Mouse (Mus musculus): Measurements from ENCODE around the gene Gng12.
A peak's percentile ranks its signal among the peaks of the same experiment; 100 is the strongest.

Gene Gng12

GRCm38 (mm10) chr6:67057991-67058696 is 161.9 kb downstream of the Gng12 start:
- DNase-seq: no peak

GRCm38 (mm10) chr6:67060057-67060456 is 163.9 kb downstream of the Gng12 start:
- no peak for DNase-seq

GRCm38 (mm10) chr6:67069219-67069762 is 173.1 kb downstream of the Gng12 start:
- DNase-seq: peak; percentile 42 to 62

- DNase-seq: no peak
These were observed 173.7 kb downstream of the Gng12 start for GRCm38 (mm10) chr6:67069800-67070315.

Data from lung, adult 18-20 months (tissue).